Mouse (Mus musculus) adrenal gland, postnatal 36 days (tissue): Measurements from ENCODE around the gene Oit3. TPM values are rescaled to one million over a fixed set of nuclear protein-coding genes. Genes with fewer than 3 reads are reported as not detected.
"Not testable (repeated sequence)": the region's sequence is repeated elsewhere in the genome, so short reads cannot be mapped to it uniquely, and the experiment has no call there.

Experiments used
- DNase-seq, 2 experiments: peaks; one replicate each; pipeline ENCODE4 v3.0.0; 2021; ENCODE audit warnings: mixed read lengths in 1 of 2
- total RNA-seq, 2 experiments: library from RNA; stranded (reverse); gene quantifications; 2 replicates each; pipeline ENCODE4 v1.2.3; 2021

Gene Oit3
- total RNA-seq, 2 experiments from 2014 or later, result 2.8 to 3.7 TPM

DNA sequence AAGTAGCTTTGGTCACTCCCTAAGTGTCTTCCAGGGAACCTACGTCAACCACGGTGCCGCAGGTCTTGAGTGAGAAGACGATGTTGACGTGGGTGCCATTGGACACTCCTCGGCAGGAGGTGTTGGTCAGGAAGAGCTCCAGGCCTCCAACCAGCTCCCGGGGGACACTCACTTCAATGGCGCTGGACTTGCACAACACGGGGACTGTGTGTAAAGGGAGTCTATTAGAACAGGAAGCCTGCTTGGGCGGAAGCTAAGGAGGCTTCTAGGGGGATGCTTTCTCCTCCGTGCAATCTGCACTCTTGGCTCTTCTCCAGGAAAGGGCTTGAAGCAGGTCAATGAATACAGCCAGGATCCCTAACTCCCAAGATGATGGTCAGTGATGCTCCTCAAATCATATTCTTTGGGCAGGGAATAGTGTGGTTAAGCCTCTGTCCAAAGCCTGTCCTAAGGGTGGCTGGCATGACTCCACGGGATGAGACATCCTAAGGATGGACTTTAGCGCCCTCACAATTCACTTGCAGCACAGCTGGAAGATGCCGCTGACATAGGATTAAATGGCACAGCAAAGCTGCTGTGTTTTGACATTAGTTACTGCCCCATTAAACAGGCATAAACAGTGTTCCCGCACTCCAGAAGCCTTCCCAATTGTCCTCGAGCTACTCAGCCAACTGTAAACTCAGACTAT is 12.0 kb downstream of the Oit3 start:
- peak in 1 of 2 experiments; percentile 23 for DNase-seq

DNA sequence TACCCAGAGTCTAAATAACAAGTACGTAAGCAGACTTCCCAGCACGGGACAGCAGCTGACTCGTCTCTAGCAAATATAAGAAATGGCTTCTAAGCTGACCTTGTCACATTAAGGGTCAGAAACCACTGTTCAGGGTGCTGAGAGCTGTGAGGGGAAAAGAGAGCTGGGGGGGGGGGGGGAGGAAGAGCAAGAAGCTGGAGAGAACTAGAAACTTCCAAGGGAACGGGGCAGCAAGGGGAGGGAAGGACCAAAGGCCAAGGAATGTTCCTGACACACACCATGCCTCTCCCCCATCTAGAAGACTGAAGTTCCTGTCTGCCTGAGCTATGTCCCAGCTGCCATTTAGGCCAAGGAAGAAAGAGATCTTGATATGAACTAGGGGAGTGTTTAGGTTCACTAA is 15.2 kb downstream of the Oit3 start:
- no peak for DNase-seq

DNA sequence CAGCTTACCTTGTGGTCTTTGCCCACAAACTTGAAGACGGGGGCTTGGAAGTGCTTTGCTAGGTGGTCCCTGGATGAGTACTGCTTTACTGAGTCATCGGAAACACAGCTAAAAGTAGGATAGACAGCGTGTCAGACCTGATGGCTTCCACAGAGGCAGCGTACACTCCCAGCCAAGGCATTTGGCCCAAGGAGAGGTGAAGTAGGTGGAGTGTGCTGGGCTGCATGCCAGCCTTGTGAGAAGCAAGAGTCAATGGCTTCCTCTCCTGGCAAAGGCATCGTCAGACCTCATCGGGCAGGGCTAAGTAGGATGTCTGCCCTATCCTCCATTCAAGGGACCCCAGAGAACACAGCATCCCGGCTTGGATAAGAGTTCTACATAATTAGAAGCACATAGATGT is 16.2 kb downstream of the Oit3 start:
- DNase-seq, result peak; percentile 49 to 76

DNA sequence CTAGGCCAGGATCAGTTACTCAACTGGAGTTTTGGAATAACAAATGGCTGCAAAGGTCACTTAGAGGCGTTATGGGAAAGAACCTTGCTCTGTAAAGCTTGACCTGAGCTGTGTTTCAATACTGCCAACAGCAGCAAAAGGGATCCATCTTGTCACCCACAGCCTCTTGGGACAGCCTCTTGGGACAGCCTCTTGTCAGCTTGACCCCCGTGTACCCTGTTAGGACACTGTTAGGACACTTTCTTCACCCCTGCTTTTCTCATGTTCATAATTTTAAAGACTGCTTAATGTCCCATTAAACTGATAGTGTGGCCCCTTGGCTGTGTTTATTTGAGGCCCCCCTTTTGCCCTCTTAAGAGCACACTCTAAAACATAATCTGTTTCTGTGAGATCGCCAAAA is 17.1 kb downstream of the Oit3 start:
- DNase-seq, result no peak

DNA sequence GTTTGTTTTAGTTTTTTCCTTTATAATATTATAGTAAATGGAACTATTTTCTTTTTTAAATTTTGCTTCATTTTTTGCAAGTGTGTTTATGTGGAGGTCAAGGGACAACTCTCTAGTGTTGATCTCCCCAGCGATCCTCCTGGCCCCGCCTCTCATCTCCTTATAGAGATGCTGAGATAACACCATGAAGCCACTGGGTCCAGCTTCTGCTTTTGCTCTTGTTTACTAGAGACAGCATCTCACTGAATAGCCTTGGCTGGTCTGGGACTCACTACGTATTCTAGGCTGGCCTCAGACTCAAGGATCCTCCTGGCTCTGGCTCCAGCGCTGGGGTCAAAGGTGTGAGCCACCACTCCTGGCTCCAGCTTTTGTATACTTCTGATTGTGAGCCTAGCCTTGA is 22.1 kb downstream of the Oit3 start:
- DNase-seq, result no peak

DNA sequence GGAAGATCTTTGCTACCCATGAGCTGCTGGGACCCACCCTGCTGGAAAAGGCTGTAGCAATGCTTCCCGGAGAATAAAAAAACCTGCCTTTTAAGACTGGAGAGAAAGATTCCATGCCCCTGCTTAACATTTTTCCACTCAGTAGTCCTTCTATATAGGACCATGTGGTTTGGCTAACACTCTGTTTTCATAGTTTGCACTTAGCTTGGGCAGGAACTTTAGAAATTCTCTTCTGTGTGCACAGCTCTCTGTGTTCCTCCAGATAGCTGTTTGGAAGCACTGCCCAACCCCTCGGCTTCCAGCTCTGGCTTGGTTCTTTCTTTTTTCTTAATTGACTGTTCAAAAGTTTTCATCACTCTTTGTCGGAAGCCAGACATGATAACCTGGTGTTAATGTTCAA is 25.0 kb downstream of the Oit3 start:
- no peak for DNase-seq

DNA sequence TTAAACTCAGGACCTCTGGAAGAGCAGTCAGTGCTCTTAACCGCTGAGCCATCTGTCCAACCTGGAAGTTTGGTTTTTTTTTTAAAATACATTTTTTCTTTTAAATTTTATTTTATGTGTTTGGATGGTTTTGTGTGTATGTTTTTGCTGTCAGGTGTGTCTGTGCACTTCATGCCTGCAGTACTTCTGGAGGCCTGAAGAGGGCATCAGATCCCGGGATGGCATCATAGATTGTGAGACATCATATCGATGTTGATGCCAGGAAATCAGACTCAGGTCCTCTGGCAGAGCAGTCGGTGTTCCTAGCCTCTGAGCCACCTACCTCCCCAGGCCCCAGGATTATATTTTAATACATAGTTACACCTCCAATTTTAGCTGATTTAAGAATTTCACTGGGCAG is 27.9 kb downstream of the Oit3 start:
- no peak for DNase-seq

DNA sequence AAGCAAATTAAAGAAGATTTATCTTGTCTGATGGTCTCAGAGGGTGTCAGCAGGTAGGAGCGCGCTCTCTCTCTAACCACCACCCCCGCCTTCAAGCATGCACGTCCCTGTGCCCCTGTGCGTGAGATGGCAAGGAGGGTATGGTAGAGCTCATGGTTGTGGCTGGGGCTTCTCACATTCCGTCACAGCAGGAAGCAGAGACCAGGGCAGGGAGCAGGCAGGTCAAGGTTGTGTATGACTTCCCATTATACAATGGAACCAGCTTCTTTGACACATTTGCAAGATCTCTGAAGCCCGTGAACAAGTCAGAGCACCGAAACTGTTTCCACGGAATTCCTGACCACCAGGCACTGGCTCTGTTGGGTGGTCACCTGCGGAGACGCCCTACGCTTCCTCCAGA is 31.3 kb downstream of the Oit3 start:
- DNase-seq, result no peak

DNA sequence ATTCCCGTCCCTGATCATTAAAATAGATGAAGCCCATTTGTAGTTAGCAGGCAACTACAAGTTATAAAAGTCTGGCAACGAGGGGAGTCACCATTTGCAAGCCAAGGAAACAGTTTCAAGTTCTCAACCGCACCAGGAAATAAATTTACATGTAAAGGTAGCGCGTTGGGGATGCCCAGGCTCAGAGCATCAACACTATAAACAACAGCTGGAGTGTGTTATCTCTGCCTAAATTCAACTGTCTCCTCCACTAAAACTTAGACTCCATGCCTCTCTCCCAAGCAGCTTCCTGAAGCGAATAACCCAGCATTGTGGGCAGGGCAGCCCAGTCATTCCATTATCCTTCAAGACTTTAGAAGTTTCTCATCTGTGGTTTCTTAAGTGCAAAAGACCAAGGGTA is 33.1 kb downstream of the Oit3 start:
- no peak for DNase-seq

DNA sequence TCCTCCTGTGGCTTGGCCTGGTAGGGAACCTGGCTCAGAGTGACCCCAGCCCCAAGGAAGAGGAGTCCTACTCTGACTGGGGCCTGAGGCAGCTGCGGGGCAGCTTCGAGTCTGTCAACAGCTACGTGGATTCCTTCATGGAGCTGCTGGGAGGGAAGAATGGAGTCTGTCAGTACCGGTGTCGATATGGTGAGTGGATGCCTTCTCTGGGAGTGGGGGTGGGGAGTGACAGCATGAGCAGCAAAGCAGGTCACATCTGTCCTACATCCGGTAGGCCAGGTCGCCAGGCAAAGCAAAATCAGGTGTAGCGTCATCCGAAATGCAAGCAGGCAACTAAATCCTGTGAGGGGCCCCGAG is 37.8 kb downstream of the Oit3 start:
- DNase-seq, result no peak

DNA sequence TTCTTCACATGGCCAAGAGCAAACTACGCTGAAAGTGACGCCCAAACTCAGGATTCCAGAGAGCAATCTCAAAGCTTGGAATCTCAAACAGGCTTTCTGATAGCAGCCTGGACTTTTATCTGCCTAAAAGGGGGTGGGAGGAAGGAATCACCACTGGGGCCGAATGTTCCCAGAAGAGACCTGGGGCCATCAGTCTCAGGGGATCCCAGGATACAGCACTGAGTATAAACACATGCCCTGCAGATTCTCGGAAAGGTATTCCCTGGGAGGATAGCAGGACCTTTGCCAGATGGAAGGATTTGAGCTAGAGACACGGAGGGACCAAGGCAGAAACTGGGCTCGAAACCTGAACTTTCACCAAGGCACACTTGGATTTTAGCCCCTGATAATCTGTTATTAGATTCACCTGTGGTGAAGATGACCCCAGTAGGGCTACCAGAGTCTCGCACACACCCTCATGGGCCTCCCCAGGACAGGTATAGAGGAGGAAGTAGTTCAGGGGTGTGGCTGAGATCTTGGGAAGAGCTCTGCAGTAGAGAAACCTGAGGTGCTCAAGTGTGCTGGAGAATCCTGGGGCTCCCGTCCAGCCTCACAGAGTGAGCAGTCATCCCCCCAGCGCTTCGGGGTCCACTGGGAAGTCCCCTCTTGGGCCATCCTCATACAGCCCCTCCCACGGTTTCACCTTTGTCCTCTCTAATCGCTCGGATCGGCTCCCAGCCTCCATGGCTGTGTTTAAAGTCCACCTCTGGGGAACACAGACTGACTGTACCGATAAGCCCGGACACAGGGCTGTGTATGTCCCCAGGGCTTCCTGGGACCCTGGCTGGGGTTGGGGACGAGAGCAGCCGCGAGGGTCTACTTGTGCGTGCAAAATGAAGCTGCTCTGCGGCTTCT is 38.4 kb downstream of the Oit3 start, which contains the start of gene Pla2g12b:
TSS of gene Pla2g12b (plus strand) at position 762 of the 894 bp plus-strand sequence.
- no peak for DNase-seq

DNA sequence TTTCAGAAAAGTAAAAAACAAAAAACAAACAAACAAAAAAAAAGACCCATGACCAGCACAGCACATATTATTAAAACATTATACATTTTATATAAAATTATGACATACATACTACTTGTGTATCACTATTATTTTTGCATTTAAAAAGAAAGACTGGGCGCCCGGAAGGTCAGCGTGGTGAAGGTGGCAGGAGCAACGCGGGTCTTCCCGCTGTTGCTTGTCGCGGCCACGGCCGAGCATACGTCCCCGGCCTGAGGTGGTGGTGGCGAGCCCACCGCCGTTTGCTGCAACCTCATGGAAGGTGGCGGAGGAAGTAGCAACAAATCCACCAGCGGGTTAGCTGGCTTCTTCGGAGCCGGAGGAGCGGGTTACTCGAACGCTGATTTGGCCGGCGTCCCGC is 46.1 kb downstream of the Oit3 start, which contains the start of gene Gm10273:
TSS of gene Gm10273 (plus strand) at position 172 of the 400 bp plus-strand sequence.
- not testable (repeated sequence) for DNase-seq

DNA sequence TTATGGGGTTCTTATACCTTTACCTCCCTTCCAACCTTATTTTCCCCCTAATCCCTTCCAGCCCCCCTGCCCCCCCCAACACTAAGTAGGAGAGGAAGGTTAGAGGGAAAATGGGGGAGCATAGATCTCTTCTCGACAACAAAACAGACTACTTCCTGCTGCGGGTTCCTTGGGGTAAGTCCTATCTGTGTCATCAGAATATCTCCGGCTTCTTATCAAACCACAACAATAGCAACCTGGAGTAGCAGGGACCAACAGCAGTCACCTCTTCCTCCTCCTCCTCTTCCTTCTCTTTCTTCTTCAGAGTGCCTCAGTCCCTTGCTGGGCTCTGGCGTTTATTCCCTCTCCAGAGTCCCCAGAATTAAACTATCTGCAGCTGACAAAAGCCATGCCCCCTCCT is 49.7 kb downstream of the Oit3 start:
- no peak for DNase-seq

DNA sequence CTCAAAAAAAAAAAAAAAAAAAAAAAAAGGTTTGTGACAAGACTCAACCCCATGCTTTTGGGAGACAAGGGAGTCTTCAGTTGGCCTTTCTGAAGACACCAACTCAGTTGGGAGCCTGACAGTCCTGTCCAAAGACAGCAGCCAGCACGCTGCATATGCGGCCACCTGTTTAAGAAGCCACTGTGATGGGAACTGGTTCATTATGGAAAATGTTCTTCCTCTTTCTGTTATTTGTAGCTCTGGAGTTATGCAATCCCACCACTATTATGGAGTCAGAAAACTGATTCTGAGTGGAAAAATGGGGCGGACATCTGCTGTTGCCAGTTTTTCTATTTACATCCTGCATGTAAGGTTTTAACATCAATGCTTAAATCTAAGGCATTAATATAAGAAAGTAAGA is 51.9 kb downstream of the Oit3 start:
- no peak for DNase-seq

DNA sequence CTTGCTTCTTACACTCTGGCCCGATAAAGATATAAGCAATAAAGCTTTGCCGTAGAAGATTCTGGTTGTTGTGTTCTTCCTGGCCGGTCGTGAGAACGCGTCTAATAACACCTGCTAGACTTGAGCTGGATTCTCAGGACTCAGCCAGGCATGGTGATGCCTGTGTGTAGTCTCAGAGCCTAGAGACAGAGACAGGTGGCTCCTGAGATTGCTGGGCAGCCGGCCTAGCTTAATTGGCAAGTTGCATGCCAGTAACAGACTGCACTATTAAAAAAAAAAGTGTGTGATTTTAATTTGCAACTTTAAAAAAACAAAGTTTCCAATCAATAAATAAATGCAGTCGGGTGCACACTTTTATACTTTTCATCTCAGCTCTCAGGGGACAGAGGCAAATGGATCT is 54.6 kb downstream of the Oit3 start:
- DNase-seq, result no peak

DNA sequence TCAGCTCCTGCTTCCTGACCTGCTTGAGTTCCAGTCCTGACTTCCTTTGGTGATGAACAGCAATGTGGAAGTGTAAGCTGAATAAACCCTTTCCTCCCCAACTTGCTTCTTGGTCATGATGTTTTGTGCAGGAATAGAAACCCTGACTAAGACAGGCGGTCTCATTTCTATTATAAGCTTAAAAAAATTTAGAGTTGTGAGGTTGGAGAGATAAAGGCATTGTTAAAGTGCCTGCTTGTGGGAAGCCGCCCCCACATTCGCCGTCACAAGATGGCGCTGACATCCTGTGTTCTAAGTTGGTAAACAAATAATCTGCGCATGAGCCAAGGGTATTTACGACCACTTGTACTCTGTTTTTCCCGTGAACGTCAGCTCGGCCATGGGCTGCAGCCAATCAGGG is 60.0 kb downstream of the Oit3 start:
- not testable (repeated sequence) for DNase-seq

DNA sequence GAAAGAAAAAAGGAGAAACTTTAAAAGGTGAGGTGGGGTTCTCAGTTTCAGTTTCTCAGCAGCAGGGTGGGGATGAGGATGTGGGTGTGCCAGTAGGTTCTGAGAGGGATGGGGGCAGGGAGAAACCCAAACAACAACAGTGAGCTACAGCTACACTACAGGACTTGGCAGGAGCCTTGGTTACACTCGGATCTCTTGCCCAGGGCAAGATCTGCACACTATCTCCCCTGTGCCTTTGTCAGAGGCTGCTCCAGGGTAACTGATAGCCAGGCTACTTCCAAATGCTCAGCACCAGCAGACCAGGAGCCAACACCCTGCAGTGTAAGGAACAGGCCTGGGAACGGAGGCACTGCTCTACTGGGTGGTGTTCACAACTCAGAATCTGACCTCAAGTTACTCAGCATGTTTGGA is 61.2 kb downstream of the Oit3 start:
- DNase-seq, result no peak

DNA sequence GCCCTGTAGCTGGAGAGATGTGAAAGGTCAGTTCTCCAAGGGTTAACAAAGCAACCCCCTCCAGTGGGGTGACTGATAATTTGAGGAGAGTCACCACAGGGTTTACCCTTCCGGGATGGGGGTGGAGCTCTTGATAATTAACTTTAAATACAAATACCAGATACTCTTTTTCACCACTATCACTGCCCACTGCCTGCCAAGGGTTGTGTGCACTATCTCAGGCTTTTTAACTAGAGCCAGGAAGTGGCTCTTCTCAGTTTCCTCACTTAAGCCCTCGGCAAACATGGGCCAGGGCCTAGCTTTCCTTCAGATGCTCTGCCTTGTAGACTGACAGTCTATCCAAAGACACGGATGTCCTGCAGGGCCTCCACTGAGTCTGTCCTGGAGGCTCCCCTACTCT is 61.7 kb downstream of the Oit3 start:
- no peak for DNase-seq

DNA sequence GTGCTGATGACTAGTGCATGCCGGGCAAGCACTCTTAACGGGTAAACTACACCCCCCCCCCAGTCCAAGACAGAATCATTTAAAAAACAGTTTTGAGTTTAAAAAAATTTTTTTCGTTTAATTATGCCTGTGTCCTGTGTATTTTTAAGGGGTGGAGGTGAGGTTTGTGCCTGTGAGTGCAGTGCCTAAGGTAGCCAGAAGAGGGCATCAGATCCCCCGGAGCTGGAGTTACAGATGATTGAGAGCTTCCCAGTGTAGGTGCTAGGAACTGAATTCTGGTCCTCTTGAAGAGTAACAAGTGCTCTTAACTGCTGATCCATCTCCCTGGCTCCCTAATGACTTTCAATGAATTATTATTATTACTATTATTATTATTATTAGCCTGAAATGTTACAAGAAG is 62.9 kb downstream of the Oit3 start:
- no peak for DNase-seq

DNA sequence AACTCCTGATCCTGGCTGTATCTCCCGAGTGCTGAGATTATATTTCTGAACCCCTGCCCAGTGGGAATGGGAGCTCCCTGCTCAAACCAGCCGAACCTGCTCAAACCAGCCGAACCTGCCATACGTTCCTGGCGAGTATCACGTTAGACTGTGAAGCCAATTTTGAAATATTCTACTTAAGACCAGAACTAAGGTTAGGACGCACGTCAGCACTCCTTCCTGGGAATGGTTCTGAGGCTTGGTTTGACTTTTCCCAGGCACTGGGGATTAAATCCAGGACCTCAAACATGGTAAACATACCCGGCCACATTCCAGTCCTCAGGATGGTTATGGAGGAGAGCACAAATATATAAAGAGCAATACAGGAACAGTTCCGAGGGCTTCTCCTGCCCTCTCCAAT is 63.7 kb downstream of the Oit3 start:
- DNase-seq, result no peak
